Mouse (Mus musculus) forebrain, embryonic 10.5 days (tissue): ENCODE results near the gene Grb10. TPM values are rescaled to one million over a fixed set of nuclear protein-coding genes. Genes with fewer than 3 reads are reported as not detected.

ENCODE experiments used
- DNase-seq: peaks from one replicate; pipeline ENCODE4 v3.0.0-alpha.2; 2017; ENCODE audit warnings: low spot score; ENCODE audit errors: extremely low spot score
- H3K27ac ChIP-seq: fragments of 300-500 bp; sonication (generic); 2 replicates; pipeline ENCODE4 v1.5.1; 2016; ENCODE audit warnings: mild to moderate bottlenecking
- H3K27me3 ChIP-seq: fragments of 300-500 bp; sonication (generic); 2 replicates; pipeline ENCODE4 v1.6.1; 2016; ENCODE audit warnings: mild to moderate bottlenecking; ENCODE audit not compliant: poor library complexity, severe bottlenecking
- H3K36me3 ChIP-seq: fragments of 300-500 bp; sonication (generic); replicated peaks from 2 replicates; pipeline ENCODE4 v1.6.1; 2016; ENCODE audit warnings: mild to moderate bottlenecking, moderate library complexity
- H3K4me1 ChIP-seq: fragments of 300-500 bp; sonication (generic); 2 replicates; pipeline ENCODE4 v1.6.1; 2016
- H3K4me3 ChIP-seq: fragments of 300-500 bp; sonication (generic); 2 replicates; pipeline ENCODE4 v1.5.1; 2016; ENCODE audit warnings: mild to moderate bottlenecking, moderate library complexity
- H3K9me3 ChIP-seq: fragments of 300-500 bp; sonication (generic); 2 replicates; pipeline ENCODE4 v1.6.1; 2016; ENCODE audit warnings: mild to moderate bottlenecking, moderate library complexity
- WGBS: fragments of 180-500 bp; shearing (Covaris S2); methylation state at CpG from one replicate; pipeline ENCODE4 v1.1.7; 2016; 5-methylcytosine and 5-hydroxymethylcytosine counted together
- polyA plus RNA-seq: library from polyadenylated mRNA; unstranded; fragments of >200 nt; fragmentation: Nextera tagmentation; extraction: Ambion mirVana; gene quantifications from 2 replicates; pipeline ENCODE4 v1.2.1, GENCODE M21; 2016

Grb10 gene
- polyA plus RNA-seq, 1 experiment from 2014 or later: 471 TPM

DNA sequence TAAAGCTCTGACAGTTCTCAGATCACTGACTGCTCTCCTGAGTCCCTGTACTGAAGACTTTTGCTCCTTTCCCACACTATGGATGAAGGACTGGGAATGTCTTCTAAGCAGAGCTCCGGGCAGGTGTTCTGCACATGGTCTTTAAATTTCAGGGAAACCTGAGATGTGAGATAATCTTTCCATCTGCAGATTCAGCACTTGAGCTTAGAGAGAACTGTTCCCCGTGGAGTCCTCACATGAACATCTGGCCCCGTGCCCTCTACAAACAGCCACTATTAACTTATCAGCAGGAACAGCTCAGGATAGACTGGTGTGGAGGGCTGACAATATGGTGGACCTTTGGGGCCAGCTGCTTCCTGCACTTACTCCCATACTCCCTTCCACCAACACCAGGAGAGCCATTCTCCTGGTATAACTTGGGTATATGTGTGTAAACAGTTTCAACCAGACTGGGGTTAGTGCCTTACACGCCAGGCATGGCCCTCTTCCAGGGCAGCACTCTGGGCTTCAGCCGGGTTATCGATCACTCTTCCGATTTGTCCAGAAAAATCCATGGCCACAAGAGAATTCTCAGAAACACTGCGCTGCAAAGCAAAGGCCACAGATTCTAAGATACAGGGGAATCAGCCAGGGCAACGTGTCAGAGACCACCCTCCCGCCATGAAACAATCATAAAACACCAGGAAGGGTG, 101.0 kb downstream of the Grb10 start:
- peak; percentile 14 for DNase-seq
- WGBS: 93% methylated on average over 10 of the region's 10 CpGs
- no peaks in the 10 kb centered on the region for H3K9me3 ChIP-seq
- peaks cover 45% of the 10 kb centered on the region for H3K27me3 ChIP-seq
- no peak overlapping the region for H3K4me3 ChIP-seq
- peaks cover 26% of the 10 kb centered on the region for H3K4me1 ChIP-seq
- H3K36me3 ChIP-seq: peaks cover 97% of the 10 kb centered on the region
- no peak overlapping the region for H3K27ac ChIP-seq

DNA sequence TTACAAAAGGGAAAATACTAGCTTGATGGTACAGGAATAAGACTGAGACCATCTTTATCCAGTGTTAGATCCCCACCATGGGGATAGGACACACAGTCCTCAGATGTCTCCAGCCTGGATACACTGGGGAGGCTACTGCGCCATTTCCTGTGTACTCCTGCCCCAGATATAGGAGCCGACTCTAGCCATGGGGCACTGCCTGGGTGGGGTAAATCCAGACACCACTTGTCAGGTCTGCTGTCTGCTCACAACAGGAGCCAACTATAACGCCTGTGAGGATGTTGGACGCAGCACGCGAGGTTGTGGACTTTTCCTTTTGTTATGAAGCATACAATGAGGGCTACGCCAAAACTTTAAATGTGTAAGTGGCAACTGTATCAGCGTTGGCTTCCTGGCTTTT, 103.7 kb downstream of the Grb10 start:
- WGBS: 92% methylated on average over 8 of the region's 8 CpGs
- H3K27ac ChIP-seq: no peak overlapping the region
- peaks cover 39% of the 10 kb centered on the region for H3K27me3 ChIP-seq
- no peak overlapping the region for H3K4me3 ChIP-seq
- H3K9me3 ChIP-seq: no peaks in the 10 kb centered on the region
- H3K36me3 ChIP-seq: peaks cover 99% of the 10 kb centered on the region
- peak; percentile 11 for DNase-seq
- H3K4me1 ChIP-seq: peaks cover 11% of the 10 kb centered on the region

DNA sequence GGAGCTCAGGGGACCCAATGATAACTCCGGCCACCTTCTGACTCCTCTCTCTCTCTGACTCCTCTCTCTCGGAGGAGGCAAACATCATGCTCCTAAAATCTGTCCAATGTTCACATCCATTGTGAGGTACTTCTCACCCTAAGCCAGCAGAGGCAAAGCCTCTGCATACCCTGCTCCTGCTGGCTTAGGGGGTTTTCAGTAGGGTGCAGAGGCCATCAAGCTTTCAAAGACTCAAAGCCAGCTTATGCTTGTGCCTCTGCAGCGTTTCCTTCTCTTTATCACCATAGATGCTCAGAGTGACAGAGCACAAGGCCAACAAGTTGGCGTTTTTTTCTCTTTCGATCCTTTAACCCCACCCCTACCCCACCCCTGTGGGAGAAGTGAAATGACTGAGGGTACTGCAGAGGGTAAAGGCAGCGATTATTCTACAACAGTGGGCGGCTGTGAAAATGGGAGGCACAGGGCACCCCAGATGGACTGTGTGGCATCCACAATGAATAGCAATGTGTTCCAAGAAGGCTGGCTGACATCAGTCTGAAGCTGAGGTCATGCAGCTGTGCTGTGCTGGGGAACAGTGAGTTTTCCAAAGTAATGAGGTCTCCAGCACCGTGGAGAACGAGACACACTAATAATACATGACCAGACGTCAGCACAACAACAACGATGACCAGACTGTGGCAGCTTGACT, 106.2 kb downstream of the Grb10 start:
- Histone ChIP-seq H3K27ac (no peak overlapping the region), H3K36me3 (peaks cover 81% of the 10 kb centered on the region), H3K27me3 (peaks cover 14% of the 10 kb centered on the region), H3K9me3 (no peaks in the 10 kb centered on the region), H3K4me1 (peaks cover 8% of the 10 kb centered on the region; the same call in 1 of the 2 replicates), H3K4me3 (no peak overlapping the region)
- 87% methylated on average over 11 of the region's 11 CpGs for WGBS
- peak; percentile 12 for DNase-seq

DNA sequence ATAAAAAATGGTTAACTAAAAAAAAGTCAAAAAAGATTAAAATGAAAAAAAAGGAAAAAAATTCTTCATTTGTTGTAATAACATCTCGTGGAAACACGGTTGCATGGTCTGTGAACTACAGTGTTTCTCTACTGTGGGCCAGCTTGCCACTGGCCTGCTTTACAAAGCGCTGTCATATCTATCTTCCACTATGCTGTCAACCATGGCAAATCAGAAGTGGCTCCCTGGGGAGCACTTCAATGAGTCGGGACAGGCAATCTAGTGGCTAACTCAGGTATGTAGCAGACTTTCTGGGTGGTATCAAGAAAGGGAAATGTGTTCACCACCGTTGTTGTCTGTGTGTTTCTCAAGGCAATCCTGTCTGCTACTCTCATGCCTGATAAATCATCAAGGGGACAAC, 106.8 kb downstream of the Grb10 start:
- DNase-seq: no peak
- Histone ChIP-seq H3K9me3 (no peaks in the 10 kb centered on the region), H3K4me3 (no peak overlapping the region), H3K27me3 (peaks cover 8% of the 10 kb centered on the region), H3K4me1 (peaks cover 8% of the 10 kb centered on the region; the same call in 1 of the 2 replicates), H3K36me3 (peaks cover 75% of the 10 kb centered on the region), H3K27ac (no peak overlapping the region)
- WGBS: 86% methylated on average over 5 of the region's 5 CpGs

DNA sequence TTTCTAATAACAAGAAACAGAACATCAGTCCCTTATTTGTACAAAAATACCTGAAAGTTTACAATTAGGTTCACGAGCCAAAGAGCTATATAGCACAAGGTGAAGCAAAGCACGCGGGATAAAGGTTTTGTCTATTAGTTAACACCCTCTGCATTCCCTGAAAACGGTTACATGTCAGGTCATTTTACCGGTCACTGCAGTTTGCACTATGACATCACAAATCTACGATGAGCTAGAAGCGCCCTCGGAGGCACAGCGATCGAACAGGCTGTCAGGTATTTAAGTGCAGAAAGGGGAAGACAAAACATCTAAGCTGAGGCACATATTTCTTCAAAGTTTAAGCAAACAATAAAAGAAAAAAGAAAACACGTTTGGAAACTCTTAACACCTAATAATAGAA, 108.0 kb downstream of the Grb10 start:
- H3K36me3 ChIP-seq: peaks cover 64% of the 10 kb centered on the region
- peak; percentile 11 for DNase-seq
- H3K4me3 ChIP-seq: no peak overlapping the region
- WGBS: 95% methylated on average over 11 of the region's 11 CpGs
- peaks cover 8% of the 10 kb centered on the region; the same call in 1 of the 2 replicates for H3K4me1 ChIP-seq
- no peak overlapping the region for H3K27ac ChIP-seq
- H3K9me3 ChIP-seq: no peaks in the 10 kb centered on the region
- H3K27me3 ChIP-seq: 0 out of 2 replicates have a peak, but pooled peaks cover 2% of the 10 kb centered on the region

DNA sequence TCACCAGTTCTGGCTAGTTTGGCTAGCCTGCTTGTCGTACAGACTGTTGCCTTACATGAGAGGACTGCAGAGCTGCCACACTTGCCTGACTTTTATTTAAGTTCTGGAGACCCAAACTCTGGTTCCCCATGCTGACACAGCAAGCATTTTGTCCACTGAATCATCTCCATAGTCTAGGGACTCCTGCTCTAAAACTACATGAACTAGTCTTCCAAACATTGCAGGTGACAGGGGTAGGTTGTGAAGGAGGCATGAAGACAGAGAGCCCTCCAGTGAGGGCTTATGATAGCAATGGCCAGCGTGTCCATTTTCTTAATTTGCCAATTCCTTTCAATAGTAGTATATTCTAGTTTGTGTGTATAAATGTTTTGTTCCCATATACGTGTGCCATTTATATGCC, 109.4 kb downstream of the Grb10 start:
- Histone ChIP-seq H3K27ac (no peak overlapping the region), H3K4me3 (no peak overlapping the region), H3K36me3 (peaks cover 49% of the 10 kb centered on the region), H3K27me3 (0 out of 2 replicates have a peak, but pooled peaks cover 3% of the 10 kb centered on the region), H3K4me1 (peaks cover 9% of the 10 kb centered on the region), H3K9me3 (no peaks in the 10 kb centered on the region)
- DNase-seq: no peak
- WGBS: 93% methylated on average over 3 of the region's 3 CpGs

DNA sequence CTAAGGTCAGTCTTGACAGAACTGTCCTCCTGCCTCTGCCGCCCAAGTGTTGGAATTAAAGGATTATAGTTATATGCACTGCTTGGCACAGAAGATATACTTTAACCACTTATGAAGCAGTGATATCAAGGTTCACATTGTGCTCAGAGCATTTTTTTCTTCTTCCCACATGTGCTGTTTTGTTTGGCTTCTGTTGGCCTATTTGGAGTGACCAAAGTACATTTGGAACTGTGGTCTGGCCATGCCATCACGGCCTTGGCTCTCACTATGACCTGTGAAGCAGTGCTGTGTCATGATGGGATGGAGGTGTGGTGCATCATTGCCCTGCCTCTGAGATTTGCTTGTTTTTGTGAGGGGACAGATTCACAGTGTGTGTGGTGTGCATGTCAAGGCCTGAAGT, 109.9 kb downstream of the Grb10 start:
- H3K4me3 ChIP-seq: no peak overlapping the region
- 0 out of 2 replicates have a peak, but pooled peaks cover 3% of the 10 kb centered on the region for H3K27me3 ChIP-seq
- H3K4me1 ChIP-seq: peaks cover 13% of the 10 kb centered on the region
- H3K9me3 ChIP-seq: no peaks in the 10 kb centered on the region
- H3K27ac ChIP-seq: no peak overlapping the region
- peak; percentile 14 for DNase-seq
- WGBS: 95% methylated on average over 2 of the region's 2 CpGs
- peaks cover 44% of the 10 kb centered on the region for H3K36me3 ChIP-seq

DNA sequence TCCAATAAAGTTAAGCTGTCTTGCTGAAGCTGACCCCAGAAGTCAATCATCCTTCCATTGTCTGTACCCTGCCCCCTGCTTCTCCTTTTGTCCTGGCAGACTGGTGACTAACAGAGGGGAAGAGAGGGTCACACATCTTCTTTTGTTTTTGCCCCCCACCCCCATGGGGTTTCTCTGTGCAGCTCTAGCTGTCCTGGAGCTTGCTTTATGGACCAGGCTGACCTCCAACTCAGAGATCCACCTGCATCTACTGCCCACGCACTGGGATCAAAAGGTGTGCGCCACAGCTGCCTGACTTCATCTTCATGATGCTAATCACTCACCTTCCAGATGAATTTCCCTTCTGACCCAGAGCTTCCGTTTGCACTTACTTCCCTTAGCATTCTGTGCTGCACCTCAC, 114.6 kb downstream of the Grb10 start:
- WGBS: 33% methylated on average over 3 of the region's 3 CpGs
- Histone ChIP-seq H3K27me3 (0 out of 2 replicates have a peak, but pooled peaks cover 3% of the 10 kb centered on the region), H3K4me3 (no peak overlapping the region), H3K9me3 (no peaks in the 10 kb centered on the region), H3K27ac (no peak overlapping the region), H3K4me1 (peaks cover 5% of the 10 kb centered on the region), H3K36me3 (no peaks in the 10 kb centered on the region)
- DNase-seq: no peak

DNA sequence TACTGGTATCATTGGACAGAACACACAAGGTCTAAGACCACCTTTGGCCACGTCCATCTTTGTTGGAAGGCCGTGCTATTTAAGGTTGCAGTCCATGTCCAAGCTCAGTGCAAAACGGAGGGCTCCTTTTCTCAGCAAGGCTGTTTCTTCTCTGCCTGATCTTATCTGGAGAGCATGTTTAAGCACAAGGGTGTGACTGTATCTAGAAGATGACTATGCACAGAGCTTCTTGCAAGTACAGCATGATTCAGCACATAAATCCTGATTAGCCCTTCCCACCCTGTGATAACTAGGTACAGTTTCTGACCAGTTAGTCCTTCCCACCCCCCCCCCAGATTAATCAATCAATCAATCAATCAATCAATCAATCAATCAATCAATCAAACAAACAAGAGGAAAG, 115.1 kb downstream of the Grb10 start:
- H3K36me3 ChIP-seq: no peaks in the 10 kb centered on the region
- 0 out of 2 replicates have a peak, but pooled peaks cover 3% of the 10 kb centered on the region for H3K27me3 ChIP-seq
- WGBS: 91% methylated on average over 3 of the region's 3 CpGs
- H3K9me3 ChIP-seq: no peaks in the 10 kb centered on the region
- no peak overlapping the region for H3K4me3 ChIP-seq
- DNase-seq: no peak
- H3K4me1 ChIP-seq: peaks cover 5% of the 10 kb centered on the region
- no peak overlapping the region for H3K27ac ChIP-seq

DNA sequence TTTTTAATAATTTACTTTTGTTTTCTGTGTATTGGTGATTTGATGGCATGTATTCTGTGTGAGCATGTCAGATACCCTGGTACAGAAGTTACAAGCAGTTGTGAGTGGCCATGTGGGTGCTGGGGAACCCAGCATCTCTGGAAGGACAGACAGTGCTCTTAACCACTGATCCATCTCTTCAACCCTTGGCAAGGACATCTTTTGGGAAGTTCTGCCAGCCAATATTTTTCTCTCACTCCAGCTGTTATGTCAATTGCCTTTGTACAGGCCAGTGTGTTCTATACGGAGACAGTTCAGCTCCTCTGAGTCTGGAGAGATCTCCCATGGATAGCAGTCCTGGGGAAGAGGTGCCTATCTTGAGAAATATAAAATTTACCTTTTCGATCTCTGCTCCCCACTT, 116.4 kb downstream of the Grb10 start:
- Histone ChIP-seq H3K36me3 (no peaks in the 10 kb centered on the region), H3K4me3 (no peak overlapping the region), H3K9me3 (no peaks in the 10 kb centered on the region), H3K27ac (no peak overlapping the region), H3K27me3 (0 out of 2 replicates have a peak, but pooled peaks cover 3% of the 10 kb centered on the region), H3K4me1 (peaks cover 5% of the 10 kb centered on the region)
- WGBS: 95% methylated on average over 2 of the region's 2 CpGs
- no peak for DNase-seq

GRCm38 (mm10) chr11:11907703-11908413, 130.6 kb downstream of the Grb10 start:
- Histone ChIP-seq H3K27me3 (no peaks in the 10 kb centered on the region), H3K9me3 (no peaks in the 10 kb centered on the region), H3K4me1 (peaks cover 4% of the 10 kb centered on the region; the same call in 1 of the 2 replicates), H3K27ac (no peak overlapping the region), H3K4me3 (no peak overlapping the region), H3K36me3 (no peaks in the 10 kb centered on the region)
- 73% methylated on average over 7 of the region's 7 CpGs for WGBS
- DNase-seq: no peak

DNA sequence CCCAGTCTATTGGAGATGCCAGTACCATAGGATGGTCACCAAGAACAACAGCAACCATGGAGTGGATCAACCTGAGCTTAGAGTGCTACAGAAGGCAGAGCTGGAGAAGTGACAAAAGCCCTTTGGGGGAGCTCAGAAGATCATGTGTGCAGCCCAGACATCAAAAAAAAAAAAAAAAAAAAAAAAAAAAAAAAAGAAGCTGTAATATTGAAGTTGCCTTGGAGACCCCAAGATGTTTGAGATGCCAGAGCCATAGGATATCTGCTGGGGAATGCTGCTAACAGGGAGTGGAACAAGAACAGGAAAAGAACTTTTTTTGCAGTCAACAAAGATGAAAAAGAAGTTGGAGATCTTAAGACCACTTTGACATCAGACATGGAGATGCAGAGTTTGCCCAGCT, 133.0 kb downstream of the Grb10 start:
- Histone ChIP-seq H3K27me3 (no peaks in the 10 kb centered on the region), H3K4me1 (peaks cover 4% of the 10 kb centered on the region; the same call in 1 of the 2 replicates), H3K9me3 (no peaks in the 10 kb centered on the region), H3K36me3 (no peaks in the 10 kb centered on the region), H3K27ac (no peak overlapping the region), H3K4me3 (no peak overlapping the region)
- DNase-seq: no peak

GRCm38 (mm10) chr11:11904995-11905394, 133.5 kb downstream of the Grb10 start:
- no peak overlapping the region for H3K4me3 ChIP-seq
- H3K36me3 ChIP-seq: no peaks in the 10 kb centered on the region
- no peaks in the 10 kb centered on the region for H3K27me3 ChIP-seq
- WGBS: 60% methylated on average over 5 of the region's 5 CpGs
- no peak for DNase-seq
- H3K27ac ChIP-seq: no peak overlapping the region
- H3K9me3 ChIP-seq: no peaks in the 10 kb centered on the region
- peaks cover 4% of the 10 kb centered on the region; the same call in 1 of the 2 replicates for H3K4me1 ChIP-seq
